Mouse (Mus musculus) layer of hippocampus, postnatal 25 days (tissue): ENCODE measurements around the gene Qars. TPM values are rescaled to one million over a fixed set of nuclear protein-coding genes. Genes with fewer than 3 reads are reported as not detected.

ENCODE experiments used
- DNase-seq, 2 experiments: peaks; one replicate each; pipeline ENCODE4 v3.0.0; 2022; ENCODE audit warnings: mixed read lengths in 2 of 2, low spot score in 1 of 2; ENCODE audit errors: extremely low spot score in 1 of 2
- total RNA-seq, 2 experiments: library from RNA; stranded (reverse); gene quantifications; 2 replicates each; pipeline ENCODE4 v1.2.3; 2021

The Qars gene
- total RNA-seq, 2 experiments from 2014 or later = 76.6 to 82.5 TPM

DNA sequence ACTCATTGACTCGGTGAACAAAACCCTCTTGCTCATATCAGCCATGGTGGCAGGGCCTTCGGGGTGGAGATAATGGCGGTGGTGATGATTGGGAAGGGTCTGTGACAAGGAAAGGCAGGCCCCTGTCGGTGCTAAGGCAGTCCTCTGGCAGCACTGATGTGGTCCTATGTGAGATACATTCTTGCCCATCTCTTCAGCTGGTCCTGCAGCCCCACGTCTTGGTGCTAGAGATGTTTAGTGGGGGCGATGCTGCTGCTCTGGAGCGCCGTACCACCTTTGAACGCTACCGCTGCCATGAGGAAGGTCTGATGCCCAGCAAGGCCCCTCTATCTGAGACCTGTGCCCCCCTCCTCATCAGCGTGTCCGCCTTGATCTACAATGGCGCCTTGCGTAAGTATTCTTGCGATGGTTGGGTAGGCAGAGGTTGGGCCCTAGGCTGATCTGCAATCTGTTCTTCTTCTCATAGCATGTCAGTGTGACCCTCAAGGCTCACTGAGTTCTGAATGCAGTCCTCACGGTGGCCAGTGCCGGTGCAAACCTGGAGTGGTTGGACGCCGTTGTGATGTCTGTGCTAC, 22.1 kb upstream of the Qars start:
- no peak for DNase-seq

DNA sequence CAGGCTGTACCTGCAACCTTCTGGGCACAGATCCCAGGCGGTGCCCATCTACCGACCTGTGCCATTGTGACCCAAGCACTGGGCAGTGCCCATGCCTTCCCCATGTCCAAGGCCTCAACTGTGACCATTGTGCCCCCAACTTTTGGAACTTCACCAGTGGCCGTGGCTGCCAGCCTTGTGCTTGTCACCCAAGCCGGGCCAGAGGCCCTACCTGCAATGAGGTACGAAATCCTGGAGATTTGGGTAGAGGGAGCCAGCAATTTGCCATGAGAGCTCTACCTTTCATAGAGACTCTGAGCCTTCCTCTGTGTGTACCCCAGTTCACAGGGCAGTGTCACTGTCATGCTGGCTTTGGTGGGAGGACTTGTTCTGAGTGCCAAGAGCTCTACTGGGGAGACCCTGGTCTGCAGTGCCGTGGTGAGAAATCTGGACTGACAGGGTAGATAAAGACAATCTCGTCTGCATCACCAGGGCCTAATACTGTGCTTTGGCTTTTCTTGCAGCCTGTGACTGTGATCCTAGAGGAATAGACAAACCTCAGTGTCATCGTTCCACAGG, 20.5 kb upstream of the Qars start:
- DNase-seq = no peak

DNA sequence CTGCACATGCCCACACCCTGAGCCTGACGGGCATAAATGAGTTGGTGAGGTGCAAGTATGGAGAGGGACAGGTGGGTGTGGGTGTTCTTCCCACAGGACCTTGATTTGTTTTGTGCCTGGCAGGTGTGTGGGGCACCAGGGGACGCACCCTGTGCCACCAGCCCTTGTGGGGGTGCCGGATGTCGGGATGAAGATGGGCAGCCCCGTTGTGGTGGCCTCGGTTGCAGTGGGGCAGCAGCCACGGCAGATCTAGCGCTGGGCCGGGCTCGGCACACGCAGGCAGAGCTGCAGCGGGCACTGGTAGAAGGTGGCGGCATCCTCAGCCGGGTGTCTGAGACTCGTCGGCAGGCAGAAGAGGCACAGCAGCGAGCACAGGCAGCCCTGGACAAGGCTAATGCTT, 19.1 kb upstream of the Qars start:
- no peak for DNase-seq

DNA sequence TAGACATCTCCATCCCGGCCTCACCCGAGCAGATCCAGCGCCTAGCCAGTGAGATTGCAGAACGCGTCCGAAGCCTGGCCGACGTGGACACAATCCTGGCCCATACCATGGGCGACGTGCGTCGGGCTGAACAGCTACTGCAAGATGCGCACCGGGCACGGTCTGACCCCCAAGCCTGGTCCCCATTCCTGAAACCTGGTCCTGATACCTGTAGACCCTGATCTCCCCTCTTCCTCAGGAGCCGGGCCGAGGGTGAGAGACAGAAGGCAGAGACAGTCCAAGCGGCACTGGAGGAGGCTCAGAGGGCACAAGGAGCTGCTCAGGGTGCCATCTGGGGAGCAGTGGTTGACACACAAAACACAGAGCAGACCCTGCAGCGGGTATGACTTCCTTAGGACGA, 18.3 kb upstream of the Qars start:
- no peak for DNase-seq

DNA sequence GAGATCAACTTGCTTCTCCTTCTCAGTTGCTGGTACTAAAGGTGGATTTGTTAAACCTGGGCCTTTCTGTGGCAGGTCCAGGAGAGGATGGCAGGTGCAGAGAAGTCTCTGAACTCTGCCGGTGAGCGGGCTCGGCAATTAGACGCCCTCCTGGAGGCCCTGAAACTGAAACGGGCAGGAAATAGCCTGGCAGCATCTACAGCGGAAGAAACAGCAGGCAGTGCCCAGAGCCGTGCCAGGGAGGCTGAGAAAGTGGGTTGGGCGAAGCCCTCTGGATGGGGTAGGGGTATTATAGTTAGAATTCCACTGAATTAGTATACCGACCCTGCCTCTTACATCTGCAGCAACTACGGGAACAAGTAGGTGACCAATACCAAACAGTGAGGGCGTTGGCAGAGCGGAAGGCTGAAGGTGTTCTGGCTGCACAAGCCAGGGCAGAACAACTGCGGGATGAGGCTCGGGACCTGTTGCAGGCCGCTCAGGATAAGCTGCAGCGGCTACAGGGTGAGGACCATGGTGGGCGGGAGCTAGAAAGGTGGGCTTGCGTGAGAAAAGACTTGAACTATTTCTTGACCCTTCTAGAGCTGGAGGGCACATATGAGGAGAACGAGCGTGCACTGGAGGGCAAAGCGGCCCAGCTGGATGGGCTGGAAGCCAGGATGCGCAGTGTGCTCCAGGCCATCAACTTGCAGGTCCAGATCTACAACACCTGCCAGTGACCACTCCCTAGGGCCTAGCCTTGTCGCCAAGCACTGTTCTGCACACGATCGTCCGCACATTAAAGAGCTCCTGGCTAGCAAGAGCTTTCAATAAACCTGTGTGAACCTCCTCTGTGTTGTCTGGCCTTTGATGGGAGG, 17.6 kb upstream of the Qars start:
- no peak for DNase-seq

DNA sequence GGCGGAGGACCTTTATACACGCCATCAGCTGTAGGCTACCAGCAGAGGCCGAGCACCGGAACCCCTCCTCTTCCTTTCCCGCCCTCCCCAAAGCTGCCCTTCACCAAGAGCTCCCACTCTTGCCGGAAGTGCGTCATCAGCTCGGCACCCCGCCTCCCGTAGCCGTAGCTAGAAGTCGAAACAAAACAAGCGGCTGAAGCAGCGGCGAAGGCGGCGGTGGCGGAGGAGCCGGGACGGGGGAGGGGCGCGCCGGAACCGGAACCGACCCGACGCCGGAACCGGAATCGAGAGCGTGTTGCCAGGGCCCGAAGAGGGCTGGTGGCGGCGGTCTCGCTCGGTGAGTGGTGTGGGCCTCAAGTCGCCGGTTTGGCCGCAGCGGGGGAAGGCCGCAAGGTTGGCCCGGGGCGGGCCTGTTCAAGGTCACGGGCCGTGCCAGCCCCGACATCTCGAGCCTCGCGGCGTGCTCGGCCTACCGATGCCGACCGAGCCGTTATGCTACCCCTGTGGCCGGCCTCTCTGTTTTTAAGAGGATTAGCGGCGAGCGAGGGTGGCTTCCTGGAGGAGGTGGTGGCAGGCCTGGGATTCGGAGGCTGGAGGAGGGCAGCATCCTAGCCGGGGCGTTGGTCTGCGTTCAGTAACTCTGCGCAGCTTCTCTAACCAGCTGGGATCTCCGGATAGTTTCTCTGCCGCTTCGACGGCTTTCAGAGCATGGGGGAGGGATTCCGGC, 16.8 kb upstream of the Qars start, which contains the start of gene Usp19:
TSS of gene Usp19 (plus strand) at position 44 of the 727 bp plus-strand sequence.
- peak; percentile 85 to 88 for DNase-seq

DNA sequence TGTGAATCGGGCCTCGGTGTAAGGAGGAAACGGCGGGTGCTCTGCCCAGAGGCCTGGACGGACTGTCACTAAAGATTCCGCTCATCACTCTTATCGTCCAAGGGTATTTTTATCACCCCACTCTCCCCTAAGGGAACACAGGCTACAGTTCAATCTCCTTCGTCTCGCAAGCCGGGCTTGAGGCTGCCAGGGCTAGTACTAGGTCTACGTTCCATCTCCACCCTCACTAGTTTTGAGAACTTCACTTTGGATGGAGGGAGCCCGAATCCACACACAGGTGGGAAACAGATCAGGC, 16.3 kb upstream of the Qars start:
- DNase-seq = no peak

DNA sequence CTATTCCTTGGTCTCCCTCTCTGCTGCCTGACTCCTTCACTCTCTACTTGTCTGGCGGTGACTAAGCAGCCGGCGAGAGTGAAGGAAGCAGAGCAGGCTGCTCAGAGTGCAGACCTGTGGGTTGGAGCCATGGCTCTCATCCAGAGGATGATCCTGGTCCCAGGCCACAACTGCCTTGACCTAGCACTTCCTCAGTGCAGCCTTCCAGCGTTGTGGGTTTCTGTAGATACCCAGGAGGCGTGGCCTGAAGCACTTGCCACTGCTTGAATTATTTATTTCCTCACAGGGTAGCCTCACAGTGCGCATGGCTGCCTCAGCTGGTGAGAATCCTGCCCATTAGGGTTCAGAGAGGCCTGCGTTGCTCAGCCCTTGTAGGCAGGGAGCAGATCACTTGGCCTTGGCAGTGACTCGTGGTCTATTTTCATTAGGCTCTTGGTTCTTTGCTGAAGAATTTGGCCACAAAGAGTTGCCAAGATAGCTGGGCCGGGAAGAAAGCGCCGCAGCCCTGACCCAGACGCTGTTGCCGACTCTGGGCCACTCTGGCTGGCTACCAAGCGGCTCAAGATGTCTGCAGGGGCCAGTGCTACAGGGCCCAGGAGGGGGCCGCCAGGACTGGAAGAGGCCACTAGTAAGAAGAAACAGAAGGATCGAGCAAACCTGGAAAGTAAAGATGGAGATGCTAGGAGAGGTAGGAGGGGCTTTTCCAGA, 15.3 kb upstream of the Qars start:
- no peak for DNase-seq

DNA sequence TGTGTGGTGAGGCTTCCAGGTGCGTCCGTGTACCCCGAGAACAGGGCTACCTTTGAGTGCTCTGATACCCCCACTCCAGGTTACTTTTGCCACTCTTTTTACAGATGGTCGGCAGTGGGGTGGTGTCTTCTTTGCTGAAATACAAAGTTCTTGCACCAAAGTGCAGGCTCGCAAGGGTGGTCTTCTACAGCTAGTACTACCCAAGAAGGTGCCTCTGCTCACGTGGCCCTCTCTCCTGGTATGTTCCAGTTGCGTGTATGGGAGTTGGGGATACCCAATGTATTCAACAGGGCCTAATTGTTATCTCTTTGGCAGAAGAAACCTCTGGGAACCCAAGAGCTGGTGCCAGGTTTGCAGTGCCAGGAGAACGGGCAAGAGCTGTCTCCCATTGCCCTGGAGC, 14.3 kb upstream of the Qars start:
- DNase-seq = no peak

DNA sequence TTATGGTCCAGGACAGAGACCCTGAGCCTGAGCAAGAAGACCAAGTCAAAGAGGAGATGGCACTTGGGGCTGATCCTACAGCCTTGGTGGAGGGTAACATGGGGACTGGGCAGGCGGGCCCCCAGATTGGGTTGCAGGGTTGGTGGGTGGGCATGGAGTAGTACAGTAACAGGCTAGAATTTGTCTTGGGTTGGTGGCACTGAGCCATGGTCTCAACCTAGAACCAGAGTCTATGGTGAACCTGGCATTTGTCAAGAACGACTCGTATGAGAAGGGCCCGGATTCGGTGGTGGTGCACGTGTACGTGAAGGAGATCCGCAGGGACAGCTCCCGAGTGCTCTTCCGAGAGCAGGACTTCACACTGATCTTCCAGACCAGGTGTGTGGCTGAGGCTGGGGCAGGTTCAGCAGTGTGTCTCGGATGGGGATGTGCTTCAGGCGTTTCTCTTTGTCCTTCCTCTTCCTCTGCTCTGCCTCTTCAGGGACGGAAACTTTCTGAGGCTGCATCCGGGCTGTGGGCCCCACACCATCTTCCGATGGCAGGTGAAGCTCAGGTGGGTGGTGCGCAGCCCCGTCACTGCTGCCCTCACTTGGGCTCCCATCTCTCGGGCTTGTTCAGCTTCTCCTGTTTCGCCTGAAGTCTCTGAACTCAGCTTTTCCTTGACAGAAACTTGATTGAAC, 13.2 kb upstream of the Qars start:
- no peak for DNase-seq

DNA sequence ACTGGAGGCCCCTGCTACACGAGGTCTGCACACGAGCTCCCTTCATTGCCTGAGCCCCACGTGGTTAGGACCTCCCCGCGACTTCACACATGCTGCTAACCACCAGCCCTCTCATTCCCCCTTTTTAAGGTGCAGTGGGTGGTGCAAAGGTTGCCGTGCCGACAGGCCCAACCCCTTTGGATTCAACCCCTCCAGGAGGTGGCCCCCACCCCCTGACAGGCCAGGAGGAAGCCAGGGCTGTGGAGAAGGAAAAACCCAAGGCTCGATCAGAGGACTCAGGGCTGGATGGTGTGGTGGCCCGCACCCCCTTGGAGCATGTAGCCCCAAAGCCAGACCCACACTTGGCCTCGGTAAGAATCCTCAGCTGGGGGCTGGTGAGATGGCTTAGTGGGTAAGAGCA, 12.6 kb upstream of the Qars start:
- DNase-seq = no peak

DNA sequence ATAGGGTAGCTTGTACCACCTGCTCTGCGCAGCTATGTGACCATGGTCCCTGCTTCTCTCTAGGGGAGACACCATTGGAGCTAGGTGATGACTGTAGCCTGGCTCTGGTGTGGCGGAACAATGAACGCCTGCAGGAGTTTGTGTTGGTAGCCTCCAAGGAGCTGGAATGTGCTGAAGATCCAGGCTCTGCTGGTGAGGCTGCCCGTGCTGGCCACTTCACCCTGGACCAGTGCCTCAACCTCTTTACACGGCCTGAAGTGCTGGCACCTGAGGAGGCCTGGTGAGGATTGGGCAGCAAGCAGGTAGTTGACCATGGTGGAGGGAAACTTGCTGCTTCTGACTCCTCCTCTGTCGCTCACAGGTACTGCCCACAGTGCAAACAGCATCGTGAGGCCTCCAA, 8.3 kb upstream of the Qars start:
- DNase-seq = no peak

DNA sequence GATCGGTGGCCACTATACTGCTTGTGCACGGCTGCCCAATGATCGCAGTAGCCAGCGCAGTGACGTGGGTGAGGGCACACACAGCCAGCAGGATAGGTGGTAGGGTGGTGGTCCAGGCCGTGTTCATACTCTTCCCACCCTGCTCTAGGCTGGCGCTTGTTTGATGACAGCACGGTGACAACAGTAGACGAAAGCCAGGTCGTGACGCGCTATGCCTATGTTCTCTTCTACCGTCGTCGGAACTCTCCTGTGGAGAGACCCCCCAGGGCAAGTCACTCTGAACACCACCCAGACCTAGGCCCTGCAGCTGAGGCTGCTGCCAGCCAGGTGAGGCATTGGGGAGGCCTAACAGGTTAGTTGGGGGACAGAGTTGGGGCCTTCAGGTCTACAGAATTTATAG, 7.6 kb upstream of the Qars start:
- DNase-seq = no peak

DNA sequence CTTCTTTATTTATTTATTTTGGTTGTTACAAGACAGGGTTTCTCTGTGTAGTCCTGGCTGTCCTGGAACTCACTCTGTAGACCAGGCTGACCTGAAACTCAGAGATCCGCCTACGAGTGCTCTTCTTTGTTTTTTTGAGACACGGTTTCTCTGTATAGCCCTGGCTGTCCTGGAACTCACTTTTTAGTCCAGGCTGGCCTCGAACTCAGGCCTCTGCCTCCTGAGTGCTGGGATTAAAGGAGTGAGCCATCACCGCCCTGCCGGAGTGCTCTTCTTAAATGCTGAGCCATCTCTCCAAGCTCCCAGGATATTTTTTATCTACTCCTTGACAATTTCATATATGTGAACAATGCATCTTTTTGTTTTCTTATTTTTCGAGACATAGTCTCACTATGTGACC, 605 bp upstream of the Qars start:
- DNase-seq = no peak

DNA sequence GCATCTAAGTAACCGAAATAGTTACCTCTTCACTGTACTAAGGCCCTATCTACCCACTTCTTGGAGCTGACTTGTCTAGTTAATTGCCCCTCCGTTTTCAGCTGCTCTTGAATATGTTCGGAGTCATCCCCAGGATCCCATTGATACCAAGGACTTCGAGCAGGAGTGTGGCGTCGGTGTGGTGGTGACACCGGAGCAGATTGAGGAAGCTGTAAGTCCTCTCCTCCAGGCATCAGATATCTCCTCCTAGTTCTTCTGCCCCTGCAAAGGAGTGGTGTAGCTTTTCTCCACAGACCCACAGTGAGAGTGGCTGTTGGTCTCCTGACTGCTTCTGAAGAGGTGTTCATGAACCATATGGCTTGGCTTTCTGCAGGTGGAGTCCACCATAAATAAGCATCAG, 1.3 kb downstream of the Qars start:
- DNase-seq = no peak

DNA sequence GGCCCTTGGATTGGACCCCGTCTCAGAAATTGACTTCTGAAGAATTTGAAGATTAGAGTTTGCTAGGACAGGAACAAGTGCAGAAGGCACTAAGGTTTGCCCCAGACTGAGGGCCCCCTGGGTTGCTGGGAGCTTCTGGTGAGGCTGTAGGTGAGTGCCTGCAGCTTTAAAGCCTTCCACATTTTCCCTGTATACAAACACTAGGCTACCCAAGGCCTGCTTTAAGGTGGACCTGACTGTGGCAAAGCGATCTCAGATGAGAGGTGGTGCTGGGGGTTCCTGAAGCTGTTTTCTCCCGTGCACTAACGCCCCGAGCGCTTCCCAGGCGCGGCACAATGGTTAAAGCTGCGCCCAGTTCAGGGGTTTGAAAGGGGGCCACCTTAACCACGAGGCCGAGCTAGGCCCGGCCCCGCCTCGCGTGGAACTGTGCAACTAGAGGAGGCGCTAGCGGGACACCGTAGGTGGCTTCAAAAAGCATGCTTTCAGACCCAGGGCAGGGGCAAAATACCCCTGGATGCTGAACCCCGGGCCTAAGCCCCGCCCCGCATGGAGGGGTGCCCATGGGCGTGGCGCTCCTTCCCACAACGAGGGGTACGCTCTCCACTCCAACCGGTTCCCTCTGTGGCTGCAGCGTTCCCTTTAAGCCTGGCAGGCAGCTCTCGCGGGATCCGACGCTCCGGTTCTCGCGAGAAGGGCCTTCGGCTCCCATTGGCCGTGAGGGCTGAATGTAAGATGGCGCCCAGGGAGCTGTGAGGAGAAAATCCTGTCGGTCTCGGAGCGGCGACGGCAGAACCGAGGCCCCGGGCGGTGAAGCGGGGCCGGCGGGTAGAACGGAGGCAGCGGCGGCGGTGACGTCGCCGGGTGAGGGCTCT, 9.1 kb downstream of the Qars start, which contains the start of gene Qrich1:
TSS of gene Qrich1 (plus strand) at position 427 of the 872 bp plus-strand sequence.
- DNase-seq = peak; percentile 89 to 92

DNA sequence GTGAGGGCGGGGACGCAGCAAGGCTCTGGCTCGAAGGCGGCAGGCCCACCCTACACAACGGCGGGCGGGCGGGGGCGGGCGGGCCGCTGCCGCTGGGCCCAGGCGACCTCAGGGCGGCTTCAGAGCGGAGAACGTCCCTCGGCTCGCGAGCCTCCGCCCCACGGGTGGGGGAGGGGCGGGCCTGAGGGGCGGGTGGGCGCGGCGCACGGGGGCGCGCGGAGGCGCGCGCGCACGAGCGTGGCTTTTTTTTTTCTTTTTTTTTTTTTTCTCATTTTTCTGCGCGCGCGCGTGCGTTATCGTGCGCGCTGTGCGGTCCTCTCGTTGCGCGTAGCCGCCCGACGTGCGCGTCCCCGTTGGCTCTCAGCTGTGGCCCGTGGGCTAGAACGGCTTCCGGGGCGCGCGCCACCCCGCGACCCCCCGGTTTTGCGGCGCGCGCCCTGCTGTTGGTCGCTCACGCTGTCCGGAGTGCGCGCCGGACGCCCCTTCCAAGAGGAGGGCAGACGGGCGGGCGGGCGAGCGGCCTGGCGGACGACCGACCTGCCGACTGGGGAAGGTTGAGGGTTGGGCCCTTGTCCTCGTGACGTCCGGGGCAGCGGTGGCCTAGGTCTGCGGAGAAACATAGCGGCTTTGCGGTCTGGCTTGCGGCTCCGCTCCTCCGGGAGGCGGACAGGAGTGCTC, 9.9 kb downstream of the Qars start:
- DNase-seq = peak; percentile 69 to 75

DNA sequence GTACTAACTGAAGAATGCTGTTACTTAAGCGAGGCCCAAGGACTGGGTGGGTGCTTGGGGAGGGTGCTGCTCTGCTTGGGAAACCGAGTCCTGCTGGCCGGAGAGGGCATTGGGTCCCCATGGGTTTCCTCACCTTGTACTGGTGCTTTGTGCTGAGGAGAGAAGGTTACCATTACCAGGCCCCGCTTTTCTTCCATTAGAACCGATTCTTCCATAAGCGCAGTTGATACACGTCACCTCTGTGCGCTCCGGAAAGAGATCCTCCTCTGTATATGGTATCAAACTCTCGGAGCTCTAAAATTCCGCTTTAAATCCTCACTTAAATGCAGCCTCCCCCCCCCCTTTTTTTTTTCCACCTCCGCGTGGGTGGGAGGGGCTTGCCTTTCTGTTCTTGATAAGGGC, 10.4 kb downstream of the Qars start:
- DNase-seq = peak in 1 of 2 experiments; percentile 31

DNA sequence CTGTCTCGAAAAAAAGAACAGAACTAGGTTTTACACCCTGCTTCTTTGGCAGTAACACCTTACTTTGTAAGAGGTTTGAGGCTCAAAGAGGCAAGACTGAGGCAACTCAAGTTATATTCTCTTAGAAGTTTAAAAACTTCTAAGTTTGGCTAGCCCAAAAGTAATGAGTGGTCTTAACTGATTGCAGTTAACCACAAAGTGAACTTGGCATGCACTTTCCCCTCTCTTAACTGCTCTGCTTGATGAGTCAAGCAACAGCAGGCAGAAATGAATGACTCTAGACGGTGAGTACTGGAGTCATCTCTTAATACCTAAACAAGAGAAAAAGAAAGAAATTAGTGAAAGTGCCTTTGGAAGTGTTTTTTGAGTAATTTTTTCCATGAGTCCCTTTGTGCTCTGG, 14.1 kb downstream of the Qars start:
- DNase-seq = no peak
